8 mouse cellular contexts compared by ENCODE assay signal in the genomic region with DNA sequence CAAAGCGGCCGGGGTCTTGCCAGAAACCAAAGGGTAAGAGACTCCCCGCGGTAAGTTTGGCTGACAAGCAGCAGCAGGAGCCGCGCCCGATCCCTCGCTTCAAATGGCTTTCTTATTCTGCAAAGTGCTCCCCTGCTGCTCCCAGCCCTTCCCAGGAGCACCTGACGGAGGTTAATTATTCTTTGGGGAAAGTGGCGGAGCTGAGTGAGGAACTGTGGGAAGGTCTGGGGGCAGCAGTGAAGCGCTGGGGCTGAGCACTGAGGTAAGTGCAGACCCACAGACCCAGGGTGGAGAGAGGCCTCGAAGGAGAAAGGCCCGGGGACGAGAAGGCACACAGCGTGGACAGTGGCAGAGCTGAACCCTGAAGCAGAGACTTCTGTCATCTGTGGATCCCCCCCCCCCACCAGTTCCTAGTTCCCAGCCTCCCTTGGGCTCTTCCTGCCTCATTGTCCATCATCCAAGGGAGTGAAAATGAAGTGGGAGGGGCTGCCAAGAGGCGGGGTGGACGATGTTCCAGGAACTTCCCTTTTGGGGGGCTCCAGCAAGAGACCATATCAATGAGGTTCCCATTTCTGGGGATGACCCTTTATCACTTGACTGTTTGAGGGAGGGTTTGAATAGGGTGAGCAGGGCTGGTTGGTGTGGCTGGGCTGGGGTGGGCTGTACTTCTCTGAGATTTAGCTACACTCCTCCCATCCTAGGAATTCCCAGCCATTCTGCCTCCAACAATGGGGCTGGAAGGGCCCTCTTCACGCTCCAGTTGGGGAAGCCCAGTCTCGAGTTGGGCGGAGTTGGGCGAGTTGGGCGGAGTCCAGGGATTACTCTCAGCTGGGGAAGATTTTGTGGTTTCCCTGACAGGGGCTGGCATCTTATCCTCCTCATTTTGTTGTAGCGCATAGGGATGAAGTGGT. TPM values are rescaled to one million over a fixed set of nuclear protein-coding genes. Genes with fewer than 3 reads are reported as not detected.
DNase-seq lines count a peak whose midpoint lies in the region; ATAC-seq lines count a peak whose summit lies in the region.

No protein-coding gene starts in this region.

- DNase-seq in heart, postnatal 36 days, result no peak
- peak; percentile 69 for DNase-seq in forebrain, embryonic 11.5 days (ENCODE audit: low spot score)
- DNase-seq in kidney, postnatal 14 days, result peak; percentile 44
- DNase-seq in thymus, postnatal 10 days (ENCODE audit: low spot score in 2 of 2), result no peak
- DNase-seq in cerebellum, postnatal 4 days (ENCODE audit: low spot score in 2 of 2), result no peak
- no peak for DNase-seq in layer of hippocampus, adult 9-11 months

- no peaks in the 10 kb centered on the region for H3K36me3 ChIP-seq in heart, embryonic 13.5 days
- no peaks in the 10 kb centered on the region for H3K36me3 ChIP-seq in forebrain, embryonic 11.5 days (ENCODE audit: control insufficient read depth, insufficient read depth, low read length)
- no peaks in the 10 kb centered on the region for H3K36me3 ChIP-seq in neural tube, embryonic 12.5 days

- 7% methylated on average over 23 of the region's 23 CpGs for WGBS in heart, embryonic 13.5 days
- 3% methylated on average over 23 of the region's 23 CpGs for WGBS in forebrain, embryonic 11.5 days
- WGBS in neural tube, embryonic 12.5 days, result 6% methylated on average over 23 of the region's 23 CpGs

- H3K9ac ChIP-seq in heart, embryonic 13.5 days, result peak overlapping the region; percentile 80
- peak overlapping the region; percentile 47 for H3K9ac ChIP-seq in forebrain, embryonic 11.5 days (ENCODE audit: low read length)
- peak overlapping the region; percentile 27 for H3K9ac ChIP-seq in neural tube, embryonic 12.5 days

- H3K4me2 ChIP-seq in heart, embryonic 13.5 days, result peak overlapping the region; percentile 74
- peak overlapping the region; percentile 49 for H3K4me2 ChIP-seq in forebrain, embryonic 11.5 days (ENCODE audit: low read depth, low read length, severe bottlenecking)
- H3K4me2 ChIP-seq in neural tube, embryonic 12.5 days (replicated peaks), result peak overlapping the region; percentile 50

- no peak for ATAC-seq in heart, embryonic 13.5 days (ENCODE audit: extremely low read depth, insufficient number of reproducible peaks, low FRiP score, low TSS enrichment)
- ATAC-seq in forebrain, embryonic 11.5 days (replicated peaks; ENCODE audit: low FRiP score), result peak; percentile 69
- ATAC-seq in neural tube, embryonic 12.5 days (ENCODE audit: low FRiP score, low read depth), result no peak

- intact Hi-C loops in heart, postnatal 36 days (cut with DNase I), result no loop called here

- peaks cover 13% of the 10 kb centered on the region; the same call in 1 of the 2 replicates for H3K4me1 ChIP-seq in heart, embryonic 13.5 days
- peaks cover 12% of the 10 kb centered on the region; the same call in 1 of the 2 replicates for H3K4me1 ChIP-seq in forebrain, embryonic 11.5 days (replicated peaks; ENCODE audit: control insufficient read depth, insufficient read depth, low read length)
- peaks cover 8% of the 10 kb centered on the region for H3K4me1 ChIP-seq in neural tube, embryonic 12.5 days

- H3K27me3 ChIP-seq in heart, embryonic 13.5 days (replicated peaks), result peaks cover 54% of the 10 kb centered on the region
- H3K27me3 ChIP-seq in forebrain, embryonic 11.5 days (ENCODE audit: control insufficient read depth, insufficient read depth, low read length), result no peaks in the 10 kb centered on the region
- H3K27me3 ChIP-seq in neural tube, embryonic 12.5 days (replicated peaks), result peaks cover 5% of the 10 kb centered on the region; the same call in 1 of the 2 replicates

- no peak overlapping the region for H3K27ac ChIP-seq in heart, embryonic 13.5 days (replicated peaks)
- no peak overlapping the region for H3K27ac ChIP-seq in forebrain, embryonic 11.5 days (ENCODE audit: low read depth, low read length)
- H3K27ac ChIP-seq in neural tube, embryonic 12.5 days, result no peak overlapping the region

- peak overlapping the region; percentile 50 for H3K4me3 ChIP-seq in heart, embryonic 13.5 days
- H3K4me3 ChIP-seq in forebrain, embryonic 11.5 days (ENCODE audit: low read depth, low read length), result peak overlapping the region; percentile 15; the same call in 1 of the 2 replicates
- H3K4me3 ChIP-seq in neural tube, embryonic 12.5 days, result 0 out of 2 replicates have a peak overlapping the region, but pooled peaks have one; percentile 2

- H3K9me3 ChIP-seq in heart, embryonic 13.5 days, result 0 out of 2 replicates have a peak, but pooled peaks cover 8% of the 10 kb centered on the region
- no peaks in the 10 kb centered on the region; the same call in 1 of the 2 replicates for H3K9me3 ChIP-seq in forebrain, embryonic 11.5 days (ENCODE audit: control insufficient read depth, low read length)
- H3K9me3 ChIP-seq in neural tube, embryonic 12.5 days, result no peaks in the 10 kb centered on the region

RNA-seq across cellular contexts. Expression of a gene that starts 59.4 kb away (rescaled TPM):
- 8.6 and 8.8 TPM in 2 replicates for polyA plus RNA-seq in heart, embryonic 13.5 days (2015; fragmentation: Nextera tagmentation; extraction: Ambion mirVana)
- total RNA-seq in heart, postnatal 36 days (2021), result 10 to 100 TPM; 24.2 to 40.9 TPM
- polyA plus RNA-seq in forebrain, embryonic 11.5 days (2014; fragmentation: Nextera tagmentation; extraction: Ambion mirVana), result 8.2 and 9.7 TPM in 2 replicates
- polyA plus RNA-seq in neural tube, embryonic 12.5 days (2016; fragmentation: Nextera tagmentation; extraction: Ambion mirVana), result 8.2 and 10.3 TPM in 2 replicates

Comparison
In these comparisons a context has a peak if more than half of its experiments do, and no peak if none do; other contexts are left out.
1. H3K9ac ChIP-seq: peak in every context shown above with its lines; median percentile 80 in heart, embryonic 13.5 days; 47 in forebrain, embryonic 11.5 days; 27 in neural tube, embryonic 12.5 days.
2. DNase-seq: peak in forebrain, embryonic 11.5 days (single experiment) and kidney, postnatal 14 days (single experiment); none in heart, postnatal 36 days (0 of 2), thymus, postnatal 10 days (0 of 2), cerebellum, postnatal 4 days (0 of 2) and layer of hippocampus, adult 9-11 months (single experiment).
3. Peak in every context shown above with its lines, with median percentiles within 50 percentile points of each other: H3K4me2 ChIP-seq and H3K4me3 ChIP-seq.